Mouse (Mus musculus): Measurements from ENCODE around the gene Ulk3. TPM values are rescaled to one million over a fixed set of nuclear protein-coding genes. Genes with fewer than 3 reads are reported as not detected.

Ulk3 gene
- polyA plus RNA-seq (2014; fragmentation: Nextera tagmentation; extraction: Ambion mirVana) = 7.3 and 10.9 TPM in 2 replicates

DNA sequence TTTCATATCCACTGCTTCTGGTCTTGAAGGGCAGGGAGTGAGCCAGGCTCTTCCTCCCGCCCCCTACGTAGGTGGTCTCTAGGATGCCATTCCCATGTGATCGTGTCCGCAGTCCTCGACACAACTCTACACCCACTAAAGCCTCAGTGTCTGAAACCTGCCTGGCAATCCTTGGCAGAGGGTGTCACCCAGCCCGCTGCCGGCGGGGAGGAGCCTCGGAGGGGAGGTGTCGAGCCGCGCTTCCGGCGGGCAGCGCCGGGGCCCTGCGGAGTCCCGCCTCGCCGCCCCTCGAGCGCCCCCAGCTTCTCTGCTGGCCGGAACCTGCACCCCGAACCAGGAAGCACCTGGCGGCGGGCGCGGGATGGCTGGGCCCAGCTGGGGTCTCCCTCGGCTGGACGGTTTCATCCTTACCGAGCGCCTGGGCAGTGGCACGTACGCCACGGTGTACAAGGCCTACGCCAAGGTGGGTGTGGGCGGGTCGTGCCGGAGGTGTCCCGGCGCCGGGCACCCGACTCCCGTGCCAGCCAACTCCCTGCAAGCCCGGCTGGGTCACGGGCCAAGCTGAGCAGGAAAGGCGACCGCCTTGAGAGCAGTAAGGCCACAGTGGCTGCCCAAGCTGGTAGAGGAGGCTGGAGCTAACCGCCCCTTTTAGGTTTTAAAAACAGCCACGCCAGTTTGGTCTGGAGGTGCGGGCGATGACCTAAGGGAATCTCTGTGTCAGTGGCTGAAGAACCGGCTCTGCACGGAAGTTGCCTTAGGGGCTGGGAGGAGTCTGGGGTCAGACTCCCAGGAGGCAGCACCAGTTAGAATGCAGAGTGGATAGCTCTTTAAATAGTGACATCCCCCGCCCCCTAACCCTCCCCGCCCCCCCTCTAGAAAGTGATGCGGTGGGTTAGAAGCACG, at the start of gene Ulk3:
TSS of gene Ulk3 (plus strand) at position 229 of the 903 bp plus-strand sequence.
- DNase-seq (ENCODE audit: low spot score) (peak; percentile 79), ATAC-seq (ENCODE audit: insufficient read depth, low FRiP score, low TSS enrichment) (peak; percentile 87)
- Histone ChIP-seq H3K9me3 (ENCODE audit: control insufficient read depth, low read length) (no peaks in the 10 kb centered on the region), H3K27me3 (ENCODE audit: control insufficient read depth, insufficient read depth, low read length) (no peaks in the 10 kb centered on the region), H3K4me1 (ENCODE audit: control insufficient read depth, insufficient read depth, low read length) (peaks cover 13% of the 10 kb centered on the region), H3K27ac (ENCODE audit: low read depth, low read length) (peak within 1 kb of the TSS; percentile 49; the same call in 1 of the 2 replicates), H3K4me2 (ENCODE audit: low read depth) (peak within 1 kb of the TSS; percentile 94), H3K9ac (ENCODE audit: low read length) (peak within 1 kb of the TSS; percentile 60), H3K4me3 (ENCODE audit: low read depth, low read length) (peak within 1 kb of the TSS; percentile 63), H3K36me3 (ENCODE audit: control insufficient read depth, insufficient read depth, low read length) (peaks cover 2% of the 10 kb centered on the region)
- WGBS = under 1% methylated on average over 58 of the region's 58 CpGs

DNA sequence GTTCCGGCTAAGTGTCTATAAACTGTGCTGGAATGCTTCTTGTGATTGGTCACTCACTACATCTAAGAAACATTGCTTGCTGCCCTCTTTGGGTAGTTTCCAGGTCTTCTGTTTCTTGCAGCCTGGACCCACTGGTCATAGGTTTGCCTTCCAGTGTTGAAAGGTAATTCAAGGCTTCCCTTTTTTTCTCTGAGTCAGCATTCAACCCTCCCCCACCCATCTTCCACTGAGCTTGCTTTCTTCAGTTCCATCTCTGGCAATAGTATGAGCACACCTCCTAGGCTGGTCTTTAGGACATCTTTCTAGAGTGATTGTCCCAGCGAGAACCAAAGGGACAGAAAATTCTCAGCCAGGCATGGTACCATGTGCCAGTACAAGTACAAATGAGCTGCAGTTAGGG, 49.7 kb upstream of the Ulk3 start:
- Histone ChIP-seq H3K4me1 (ENCODE audit: control insufficient read depth, insufficient read depth, low read length) (peaks cover 9% of the 10 kb centered on the region), H3K4me2 (ENCODE audit: low read depth) (no peak overlapping the region), H3K9me3 (ENCODE audit: control insufficient read depth, low read length) (no peaks in the 10 kb centered on the region), H3K27me3 (ENCODE audit: control insufficient read depth, insufficient read depth, low read length) (no peaks in the 10 kb centered on the region), H3K4me3 (ENCODE audit: low read depth, low read length) (no peak overlapping the region), H3K27ac (ENCODE audit: low read depth, low read length) (no peak overlapping the region), H3K9ac (ENCODE audit: low read length) (no peak overlapping the region), H3K36me3 (ENCODE audit: control insufficient read depth, insufficient read depth, low read length) (0 out of 2 replicates have a peak, but pooled peaks cover 3% of the 10 kb centered on the region)
- ATAC-seq (ENCODE audit: insufficient read depth, low FRiP score, low TSS enrichment) (no peak), DNase-seq (ENCODE audit: low spot score) (no peak)
- 92% methylated on average over 2 of the region's 2 CpGs for WGBS

- 26% methylated on average over 1 of the region's 1 CpGs for WGBS
- Histone ChIP-seq H3K4me1 (ENCODE audit: control insufficient read depth, insufficient read depth, low read length) (peaks cover 9% of the 10 kb centered on the region), H3K36me3 (ENCODE audit: control insufficient read depth, insufficient read depth, low read length) (0 out of 2 replicates have a peak, but pooled peaks cover 3% of the 10 kb centered on the region)
Observed at GRCm38 (mm10) chr9:57541312-57541711, 47.9 kb upstream of the Ulk3 start.

DNA sequence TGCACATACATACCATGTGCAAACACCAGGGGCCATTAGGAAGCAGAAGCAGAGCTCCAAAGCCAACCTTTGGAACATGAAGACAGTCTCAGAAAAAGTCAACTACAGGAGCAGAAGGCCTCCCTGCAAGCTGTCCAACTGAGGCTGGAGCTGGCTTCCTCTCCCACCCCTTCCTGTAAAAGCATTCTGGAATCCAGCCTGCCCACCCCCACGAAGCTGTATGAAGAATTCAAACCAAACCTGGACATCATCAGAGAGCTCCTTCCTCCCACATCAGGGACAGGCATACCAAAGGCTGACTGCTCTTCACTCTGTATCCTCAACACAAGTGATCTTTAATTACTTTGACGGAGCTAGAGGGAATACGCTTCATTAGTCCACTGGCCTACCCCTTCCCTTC, 45.3 kb upstream of the Ulk3 start:
- 80% methylated on average over 3 of the region's 3 CpGs for WGBS

More at GRCm38 (mm10) chr9:57541312-57541711, 47.9 kb upstream of the Ulk3 start:
- no peak overlapping the region for H3K4me3 ChIP-seq (ENCODE audit: low read depth, low read length)
- H3K4me2 ChIP-seq (ENCODE audit: low read depth) = no peak overlapping the region
- no peak for ATAC-seq (ENCODE audit: insufficient read depth, low FRiP score, low TSS enrichment)
- H3K9me3 ChIP-seq (ENCODE audit: control insufficient read depth, low read length) = no peaks in the 10 kb centered on the region
- no peaks in the 10 kb centered on the region for H3K27me3 ChIP-seq (ENCODE audit: control insufficient read depth, insufficient read depth, low read length)
- no peak overlapping the region for H3K27ac ChIP-seq (ENCODE audit: low read depth, low read length)
- H3K9ac ChIP-seq (ENCODE audit: low read length) = no peak overlapping the region
- peak; percentile 46 for DNase-seq (ENCODE audit: low spot score)

DNA sequence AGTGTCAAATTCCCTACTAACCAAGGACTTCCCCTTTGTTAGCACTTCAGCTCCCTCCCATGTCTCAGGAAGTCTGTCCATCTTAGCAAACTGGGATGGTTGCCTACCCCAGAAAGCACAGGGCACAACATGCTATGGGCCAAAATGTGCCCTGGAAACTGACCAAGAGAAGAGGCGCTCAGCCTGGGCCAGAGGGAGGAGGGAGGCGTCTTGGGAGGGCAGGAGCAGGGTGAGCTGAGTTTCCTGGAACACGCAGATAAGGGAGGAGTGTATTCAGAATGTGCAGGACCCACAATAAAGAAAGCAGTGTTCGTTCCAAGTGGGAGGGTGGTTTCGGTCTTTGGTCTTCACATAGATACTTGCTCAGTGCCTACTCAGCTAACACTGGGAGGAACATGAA, 42.0 kb upstream of the Ulk3 start:
- Histone ChIP-seq H3K4me1 (ENCODE audit: control insufficient read depth, insufficient read depth, low read length) (0 out of 2 replicates have a peak, but pooled peaks cover 5% of the 10 kb centered on the region), H3K9me3 (ENCODE audit: control insufficient read depth, low read length) (no peaks in the 10 kb centered on the region), H3K9ac (ENCODE audit: low read length) (no peak overlapping the region), H3K4me3 (ENCODE audit: low read depth, low read length) (no peak overlapping the region), H3K27me3 (ENCODE audit: control insufficient read depth, insufficient read depth, low read length) (no peaks in the 10 kb centered on the region), H3K4me2 (ENCODE audit: low read depth) (no peak overlapping the region), H3K36me3 (ENCODE audit: control insufficient read depth, insufficient read depth, low read length) (peaks cover 12% of the 10 kb centered on the region), H3K27ac (ENCODE audit: low read depth, low read length) (no peak overlapping the region)
- ATAC-seq (ENCODE audit: insufficient read depth, low FRiP score, low TSS enrichment) = no peak
- DNase-seq (ENCODE audit: low spot score) = no peak
- WGBS = 85% methylated on average over 5 of the region's 5 CpGs

More for the DNA sequence above, 45.3 kb upstream of the Ulk3 start:
- ATAC-seq (ENCODE audit: insufficient read depth, low FRiP score, low TSS enrichment) = no peak
- Histone ChIP-seq H3K4me2 (ENCODE audit: low read depth) (no peak overlapping the region), H3K4me1 (ENCODE audit: control insufficient read depth, insufficient read depth, low read length) (no peaks in the 10 kb centered on the region; the same call in 1 of the 2 replicates), H3K27me3 (ENCODE audit: control insufficient read depth, insufficient read depth, low read length) (no peaks in the 10 kb centered on the region), H3K9ac (ENCODE audit: low read length) (no peak overlapping the region), H3K36me3 (ENCODE audit: control insufficient read depth, insufficient read depth, low read length) (peaks cover 9% of the 10 kb centered on the region; the same call in 1 of the 2 replicates), H3K4me3 (ENCODE audit: low read depth, low read length) (no peak overlapping the region), H3K27ac (ENCODE audit: low read depth, low read length) (no peak overlapping the region), H3K9me3 (ENCODE audit: control insufficient read depth, low read length) (no peaks in the 10 kb centered on the region)
- no peak for DNase-seq (ENCODE audit: low spot score)

DNA sequence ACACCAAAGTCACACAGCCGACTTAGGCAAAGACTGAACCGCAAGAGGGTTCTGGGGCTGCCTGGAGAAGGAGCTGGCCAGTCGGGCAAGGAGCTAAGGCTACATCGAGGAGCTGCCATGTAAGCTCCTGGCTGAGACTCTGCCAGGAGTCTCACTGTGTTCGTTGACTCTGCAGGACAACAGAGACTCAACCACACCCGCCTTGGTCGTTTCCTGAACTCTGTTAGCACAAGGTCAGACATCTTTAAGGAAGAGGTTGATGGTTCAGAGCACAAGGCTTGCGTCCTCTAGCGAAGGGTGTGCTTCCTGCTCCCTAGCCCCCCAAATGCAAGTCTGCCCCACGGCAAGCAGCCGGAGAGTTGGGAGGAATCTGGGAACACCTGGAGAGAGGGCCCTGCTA, 41.4 kb upstream of the Ulk3 start:
- H3K4me1 ChIP-seq (ENCODE audit: control insufficient read depth, insufficient read depth, low read length) = 0 out of 2 replicates have a peak, but pooled peaks cover 5% of the 10 kb centered on the region
- no peak overlapping the region for H3K4me3 ChIP-seq (ENCODE audit: low read depth, low read length)
- H3K9me3 ChIP-seq (ENCODE audit: control insufficient read depth, low read length) = no peaks in the 10 kb centered on the region
- ATAC-seq (ENCODE audit: insufficient read depth, low FRiP score, low TSS enrichment) (no peak), DNase-seq (ENCODE audit: low spot score) (no peak)
- 89% methylated on average over 11 of the region's 11 CpGs for WGBS
- no peaks in the 10 kb centered on the region for H3K27me3 ChIP-seq (ENCODE audit: control insufficient read depth, insufficient read depth, low read length)
- peaks cover 12% of the 10 kb centered on the region for H3K36me3 ChIP-seq (ENCODE audit: control insufficient read depth, insufficient read depth, low read length)
- no peak overlapping the region for H3K9ac ChIP-seq (ENCODE audit: low read length)
- H3K4me2 ChIP-seq (ENCODE audit: low read depth) = no peak overlapping the region
- no peak overlapping the region for H3K27ac ChIP-seq (ENCODE audit: low read depth, low read length)

DNA sequence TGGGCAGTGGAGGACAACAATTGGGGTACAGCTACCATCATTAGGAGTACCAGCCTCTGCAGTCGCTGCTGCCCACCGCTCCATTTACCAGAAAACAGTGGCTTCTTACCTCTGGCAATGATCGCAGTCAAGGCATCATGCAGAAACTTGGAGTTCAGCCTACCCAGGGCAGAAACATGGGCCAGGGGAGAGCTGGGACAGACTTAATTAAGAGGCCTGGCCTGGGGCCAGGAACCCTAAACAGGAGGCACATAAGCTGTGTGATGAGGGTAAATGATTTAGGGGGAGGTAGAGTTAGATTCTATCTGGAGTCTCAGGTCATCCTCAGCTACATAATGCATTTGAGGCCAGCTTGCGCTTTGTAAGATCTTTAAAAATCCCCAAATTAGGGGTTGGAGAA, 40.1 kb upstream of the Ulk3 start:
- no peak overlapping the region for H3K4me3 ChIP-seq (ENCODE audit: low read depth, low read length)
- no peaks in the 10 kb centered on the region for H3K9me3 ChIP-seq (ENCODE audit: control insufficient read depth, low read length)
- 97% methylated on average over 4 of the region's 4 CpGs for WGBS
- no peak for DNase-seq (ENCODE audit: low spot score)
- no peaks in the 10 kb centered on the region for H3K27me3 ChIP-seq (ENCODE audit: control insufficient read depth, insufficient read depth, low read length)
- 0 out of 2 replicates have a peak, but pooled peaks cover 5% of the 10 kb centered on the region for H3K4me1 ChIP-seq (ENCODE audit: control insufficient read depth, insufficient read depth, low read length)
- ATAC-seq (ENCODE audit: insufficient read depth, low FRiP score, low TSS enrichment) = no peak
- H3K36me3 ChIP-seq (ENCODE audit: control insufficient read depth, insufficient read depth, low read length) = peaks cover 9% of the 10 kb centered on the region
- no peak overlapping the region for H3K27ac ChIP-seq (ENCODE audit: low read depth, low read length)
- H3K9ac ChIP-seq (ENCODE audit: low read length) = no peak overlapping the region
- no peak overlapping the region for H3K4me2 ChIP-seq (ENCODE audit: low read depth)

DNA sequence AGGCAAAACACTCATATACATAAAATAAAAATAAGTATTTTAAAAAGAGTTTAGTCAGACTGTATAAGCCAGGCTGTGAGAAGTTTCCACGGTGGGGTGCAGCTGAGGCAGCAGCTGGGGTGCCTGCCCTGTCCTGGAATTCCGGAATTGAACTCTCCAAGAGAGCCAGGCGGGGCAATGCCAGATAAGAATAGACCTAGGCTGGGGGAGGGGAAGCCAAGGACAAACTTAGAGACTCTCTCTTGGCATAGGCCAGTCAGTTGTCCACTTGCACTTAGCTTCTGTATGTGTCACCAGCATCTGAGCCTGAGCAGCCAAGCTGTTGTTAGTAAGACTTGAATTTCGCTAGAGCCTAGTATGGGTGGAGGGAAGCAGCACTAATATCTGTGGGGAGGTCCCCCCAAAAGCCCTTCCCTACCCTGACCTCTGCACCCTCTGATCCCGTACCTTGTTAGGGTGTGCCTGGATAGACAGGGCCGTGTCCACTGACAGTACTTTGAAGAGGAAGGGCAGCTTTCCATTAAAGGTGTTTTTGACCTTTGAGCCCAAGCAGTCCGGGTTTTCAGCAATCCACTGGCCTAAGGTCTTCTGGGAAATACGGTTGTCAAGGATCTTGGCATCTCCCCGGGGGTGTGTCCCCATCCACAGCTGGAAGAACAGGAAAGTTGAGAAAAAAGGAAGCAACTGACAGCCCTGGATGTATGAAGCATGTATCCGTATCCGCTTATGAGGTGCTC, 39.0 kb upstream of the Ulk3 start:
- no peak for DNase-seq (ENCODE audit: low spot score)
- 0 out of 2 replicates have a peak, but pooled peaks cover 5% of the 10 kb centered on the region for H3K4me1 ChIP-seq (ENCODE audit: control insufficient read depth, insufficient read depth, low read length)
- no peak overlapping the region for H3K9ac ChIP-seq (ENCODE audit: low read length)
- H3K9me3 ChIP-seq (ENCODE audit: control insufficient read depth, low read length) = no peaks in the 10 kb centered on the region
- no peaks in the 10 kb centered on the region for H3K27me3 ChIP-seq (ENCODE audit: control insufficient read depth, insufficient read depth, low read length)
- H3K4me2 ChIP-seq (ENCODE audit: low read depth) = no peak overlapping the region
- H3K27ac ChIP-seq (ENCODE audit: low read depth, low read length) = no peak overlapping the region
- 85% methylated on average over 11 of the region's 11 CpGs for WGBS
- H3K36me3 ChIP-seq (ENCODE audit: control insufficient read depth, insufficient read depth, low read length) = peaks cover 9% of the 10 kb centered on the region
- no peak overlapping the region for H3K4me3 ChIP-seq (ENCODE audit: low read depth, low read length)
- ATAC-seq (ENCODE audit: insufficient read depth, low FRiP score, low TSS enrichment) = no peak

All from neural tube, embryonic 11.5 days (tissue).